8 mouse cellular contexts compared by ENCODE assay signal in genomic region chr6:127330015-127330705, GRCm38 (mm10).
DNase-seq lines count a peak whose midpoint lies in the region; ATAC-seq and TF ChIP-seq lines count a peak whose summit lies in the region.

No protein-coding gene starts in this region.

- TF ChIP-seq POLR2A in CH12.LX (IDR thresholded peaks at IDR 0.05; ENCODE audit: low read depth, low read length) = peak; percentile 64

- in situ Hi-C loops in CH12.LX (cut with MboI; ENCODE audit: low pct_ligation_motif_present, low pct_unique_long_range_greater_than_20kb, low sequenced_read_pairs) = no loop called here

- peaks cover 35% of the 10 kb centered on the region for H3K27me3 ChIP-seq in CH12.LX (replicated peaks)
- no peaks in the 10 kb centered on the region for H3K27me3 ChIP-seq in forebrain, embryonic 11.5 days (ENCODE audit: control insufficient read depth, insufficient read depth, low read length)
- H3K27me3 ChIP-seq in heart, postnatal 0 days (ENCODE audit: control insufficient read depth, insufficient read depth, low read length) = no peaks in the 10 kb centered on the region
- no peaks in the 10 kb centered on the region for H3K27me3 ChIP-seq in liver, embryonic 16.5 days (ENCODE audit: control insufficient read depth, insufficient read depth, low read depth, low read length)
- no peaks in the 10 kb centered on the region for H3K27me3 ChIP-seq in neural tube, embryonic 13.5 days

- dilution Hi-C loops in CH12.LX (cut with MboI; ENCODE audit: extremely low pct_ligation_motif_present, extremely low pct_unique_long_range_greater_than_20kb, low sequenced_read_pairs) = no loop called here

- no peak overlapping the region for H3K27ac ChIP-seq in CH12.LX (ENCODE audit: insufficient read depth, low read depth)
- peak overlapping the region; percentile 85 for H3K27ac ChIP-seq in forebrain, embryonic 11.5 days (ENCODE audit: low read depth, low read length)
- peak overlapping the region; percentile 94 for H3K27ac ChIP-seq in heart, postnatal 0 days (ENCODE audit: low read depth)
- peak overlapping the region; percentile 48 for H3K27ac ChIP-seq in liver, embryonic 16.5 days (ENCODE audit: low read length)
- peak overlapping the region; percentile 81 for H3K27ac ChIP-seq in neural tube, embryonic 13.5 days (replicated peaks)

- peak; percentile 91 for ATAC-seq in forebrain, embryonic 11.5 days (replicated peaks; ENCODE audit: low FRiP score)
- ATAC-seq in heart, postnatal 0 days (ENCODE audit: insufficient read depth, low read depth) = peak; percentile 93
- ATAC-seq in liver, embryonic 16.5 days (ENCODE audit: low read depth) = peak; percentile 89
- peak; percentile 94 for ATAC-seq in neural tube, embryonic 13.5 days (ENCODE audit: low read depth)

- under 1% methylated on average over 46 of the region's 46 CpGs for WGBS in forebrain, embryonic 11.5 days
- under 1% methylated on average over 46 of the region's 46 CpGs for WGBS in heart, postnatal 0 days
- WGBS in liver, embryonic 16.5 days (ENCODE audit: insufficient replicate concordance) = 1% methylated on average over 46 of the region's 46 CpGs
- WGBS in neural tube, embryonic 13.5 days = under 1% methylated on average over 46 of the region's 46 CpGs

- peaks cover 25 to 27% of the 10 kb centered on the region in 2 experiments for H3K4me1 ChIP-seq in CH12.LX (ENCODE audit: control insufficient read depth in 1 of 2, insufficient read depth in 2 of 2)
- H3K4me1 ChIP-seq in forebrain, embryonic 11.5 days (replicated peaks; ENCODE audit: control insufficient read depth, insufficient read depth, low read length) = peaks cover 19% of the 10 kb centered on the region
- peaks cover 31% of the 10 kb centered on the region for H3K4me1 ChIP-seq in heart, postnatal 0 days (ENCODE audit: control insufficient read depth, insufficient read depth)
- H3K4me1 ChIP-seq in liver, embryonic 16.5 days (ENCODE audit: control insufficient read depth, low read depth, low read length) = peaks cover 45% of the 10 kb centered on the region
- H3K4me1 ChIP-seq in neural tube, embryonic 13.5 days (replicated peaks) = peaks cover 26% of the 10 kb centered on the region

- H3K4me3 ChIP-seq in CH12.LX (replicated peaks in 1 of 3; ENCODE audit: low read depth in 2 of 3, low read length in 2 of 3, poor library complexity in 1 of 3) = peak overlapping the region; percentile 35 to 54 (median 45)
- H3K4me3 ChIP-seq in forebrain, embryonic 11.5 days (ENCODE audit: low read depth, low read length) = peak overlapping the region; percentile 39
- H3K4me3 ChIP-seq in heart, postnatal 0 days (ENCODE audit: low read depth, low read length) = peak overlapping the region; percentile 52
- H3K4me3 ChIP-seq in liver, embryonic 16.5 days (ENCODE audit: low read depth, low read length) = peak overlapping the region; percentile 66
- peak overlapping the region; percentile 49 for H3K4me3 ChIP-seq in neural tube, embryonic 13.5 days

- peak overlapping the region; percentile 70 for H3K9ac ChIP-seq in CH12.LX (ENCODE audit: insufficient read depth, low read depth)
- peak overlapping the region; percentile 67 for H3K9ac ChIP-seq in forebrain, embryonic 11.5 days (ENCODE audit: low read length)
- peak overlapping the region; percentile 67 for H3K9ac ChIP-seq in heart, postnatal 0 days (replicated peaks; ENCODE audit: low read depth, low read length)
- peak overlapping the region; percentile 79 for H3K9ac ChIP-seq in liver, embryonic 16.5 days (ENCODE audit: low read depth, low read length)
- peak overlapping the region; percentile 71 for H3K9ac ChIP-seq in neural tube, embryonic 13.5 days

- H3K9me3 ChIP-seq in CH12.LX (replicated peaks; ENCODE audit: low read length) = no peaks in the 10 kb centered on the region
- H3K9me3 ChIP-seq in forebrain, embryonic 11.5 days (ENCODE audit: control insufficient read depth, low read length) = no peaks in the 10 kb centered on the region
- H3K9me3 ChIP-seq in heart, postnatal 0 days (replicated peaks; ENCODE audit: control insufficient read depth, low read length) = no peaks in the 10 kb centered on the region
- H3K9me3 ChIP-seq in liver, embryonic 16.5 days (replicated peaks; ENCODE audit: control insufficient read depth, low read length) = no peaks in the 10 kb centered on the region
- H3K9me3 ChIP-seq in neural tube, embryonic 13.5 days = no peaks in the 10 kb centered on the region

- peak; percentile 72 for DNase-seq in CH12.LX (ENCODE audit: extremely low read depth)
- DNase-seq in c-Kit-positive CD71-positive TER-119-negative erythroid progenitor cells, embryonic 14.5 days (ENCODE audit: low read depth) = peak; percentile 62
- peak; percentile 93 for DNase-seq in forebrain, embryonic 11.5 days (ENCODE audit: low spot score)
- DNase-seq in heart, postnatal 0 days (ENCODE audit: low spot score) = peak; percentile 89
- peak; percentile 77 to 83 for DNase-seq in kidney, postnatal 36 days
- peak; percentile 67 for DNase-seq in telencephalon, adult 2 months (ENCODE audit: low read depth, low spot score)

- TF ChIP-seq RAD21 in CH12.LX (IDR thresholded peaks at IDR 0.05; ENCODE audit: low read depth, low read length) = no peak

- H3K79me2 ChIP-seq in CH12.LX (replicated peaks; ENCODE audit: control insufficient read depth, extremely low read depth, insufficient read depth, poor library complexity, severe bottlenecking) = no peaks in the 10 kb centered on the region

- no peak for TF ChIP-seq CTCF in CH12.LX (conservative IDR thresholded peaks at IDR 0.05 in 1 of 2, IDR thresholded peaks at IDR 0.05 in 1 of 2; ENCODE audit: low read depth in 2 of 2, low read length in 2 of 2)
- TF ChIP-seq CTCF in heart, postnatal 0 days (IDR thresholded peaks at IDR 0.05; ENCODE audit: low read depth) = no peak

- peak overlapping the region; percentile 38 for H3K4me2 ChIP-seq in CH12.LX (ENCODE audit: insufficient read depth, low read depth, poor library complexity, severe bottlenecking)
- peak overlapping the region; percentile 81 for H3K4me2 ChIP-seq in forebrain, embryonic 11.5 days (ENCODE audit: low read depth, low read length, severe bottlenecking)
- peak overlapping the region; percentile 84 for H3K4me2 ChIP-seq in heart, postnatal 0 days (ENCODE audit: low read depth, low read length)
- H3K4me2 ChIP-seq in liver, embryonic 16.5 days (ENCODE audit: low read depth, low read length) = peak overlapping the region; percentile 89
- H3K4me2 ChIP-seq in neural tube, embryonic 13.5 days = peak overlapping the region; percentile 72

- no peak for TF ChIP-seq EP300 in CH12.LX (IDR thresholded peaks at IDR 0.05; ENCODE audit: low read length)
- no peak for TF ChIP-seq EP300 in heart, postnatal 0 days (IDR thresholded peaks at IDR 0.05; ENCODE audit: low read depth)

- H3K36me3 ChIP-seq in CH12.LX (replicated peaks in 1 of 2; ENCODE audit: control insufficient read depth in 1 of 2, insufficient read depth in 1 of 2, low read length in 1 of 2) = no peaks in the 10 kb centered on the region
- no peaks in the 10 kb centered on the region for H3K36me3 ChIP-seq in forebrain, embryonic 11.5 days (ENCODE audit: control insufficient read depth, insufficient read depth, low read length)
- H3K36me3 ChIP-seq in heart, postnatal 0 days (replicated peaks; ENCODE audit: control insufficient read depth, insufficient read depth, low read length) = no peaks in the 10 kb centered on the region
- no peaks in the 10 kb centered on the region for H3K36me3 ChIP-seq in liver, embryonic 16.5 days (ENCODE audit: control insufficient read depth, insufficient read depth)
- H3K36me3 ChIP-seq in neural tube, embryonic 13.5 days = no peaks in the 10 kb centered on the region

TF ChIP-seq in CH12.LX, 34 proteins besides CTCF, POLR2A, EP300 and RAD21 (continues in another document):
- no peak for TF ChIP-seq E2F4 (IDR thresholded peaks at IDR 0.05; ENCODE audit: insufficient replicate concordance, low read depth, low read length)
- no peak for TF ChIP-seq MYC (IDR thresholded peaks at IDR 0.05; ENCODE audit: low read depth, low read length)
- TF ChIP-seq HCFC1 (IDR thresholded peaks at IDR 0.05; ENCODE audit: low read depth, low read length) = 0 out of 2 replicates have a peak, but pooled peaks have one; percentile 13
- no peak for TF ChIP-seq PAX5 (IDR thresholded peaks at IDR 0.05; ENCODE audit: low read length)
- TF ChIP-seq TCF12 (IDR thresholded peaks at IDR 0.05; ENCODE audit: low read depth, low read length) = peak; percentile 35; the same call in 1 of the 2 replicates
- TF ChIP-seq CHD1 (IDR thresholded peaks at IDR 0.05; ENCODE audit: low read depth, low read length) = no peak
- no peak; the same call in 1 of the 2 replicates for TF ChIP-seq MAX (IDR thresholded peaks at IDR 0.05; ENCODE audit: low read length)
- peak; percentile 49; the same call in 1 of the 2 replicates for TF ChIP-seq BHLHE40 (IDR thresholded peaks at IDR 0.05; ENCODE audit: low read depth, low read length)
- TF ChIP-seq JUN (IDR thresholded peaks at IDR 0.05; ENCODE audit: insufficient read depth, low read depth, low read length) = no peak
- peak; percentile 38; the same call in 1 of the 2 replicates for TF ChIP-seq ZMIZ1 (IDR thresholded peaks at IDR 0.05; ENCODE audit: low read depth, low read length)
- TF ChIP-seq ZNF384 (IDR thresholded peaks at IDR 0.05; ENCODE audit: low read depth, low read length) = peak; percentile 28; the same call in 1 of the 2 replicates
- TF ChIP-seq USF1 (IDR thresholded peaks at IDR 0.05; ENCODE audit: low read depth, low read length) = no peak
- 0 out of 2 replicates have a peak, but pooled peaks have one; percentile 29 for TF ChIP-seq IRF4 (IDR thresholded peaks at IDR 0.05; ENCODE audit: low read depth, low read length)
- TF ChIP-seq TBP (conservative IDR thresholded peaks at IDR 0.05; ENCODE audit: low read depth, low read length) = no peak
- peak; percentile 55; the same call in 1 of the 2 replicates for TF ChIP-seq CHD2 (IDR thresholded peaks at IDR 0.05; ENCODE audit: low read length)
- no peak for TF ChIP-seq SMC3 (IDR thresholded peaks at IDR 0.05; ENCODE audit: low read depth, low read length)
- no peak for TF ChIP-seq POLR2AphosphoS2 (IDR thresholded peaks at IDR 0.05; ENCODE audit: low read depth, low read length)
- TF ChIP-seq MAZ (IDR thresholded peaks at IDR 0.05; ENCODE audit: low read depth, low read length) = no peak
- peak; percentile 22; the same call in 1 of the 2 replicates for TF ChIP-seq ELF1 (IDR thresholded peaks at IDR 0.05; ENCODE audit: low read depth, low read length)
- TF ChIP-seq MAFK (IDR thresholded peaks at IDR 0.05; ENCODE audit: insufficient replicate concordance, low read length) = no peak
- TF ChIP-seq USF2 (conservative IDR thresholded peaks at IDR 0.05; ENCODE audit: low read depth, low read length) = no peak
- TF ChIP-seq NELFE (IDR thresholded peaks at IDR 0.05; ENCODE audit: low read depth, low read length) = 0 out of 2 replicates have a peak, but pooled peaks have one; percentile 40
- TF ChIP-seq SIN3A (IDR thresholded peaks at IDR 0.05; ENCODE audit: low read length) = no peak
- peak; percentile 32; the same call in 1 of the 2 replicates for TF ChIP-seq NRF1 (IDR thresholded peaks at IDR 0.05; ENCODE audit: low read depth, low read length)
- peak; percentile 42 for TF ChIP-seq MXI1 (IDR thresholded peaks at IDR 0.05; ENCODE audit: low read depth, low read length)

Comparison
In these comparisons a context has a peak if more than half of its experiments do, and no peak if none do; other contexts are left out.
1. H3K4me2 ChIP-seq: peak in every context shown above with its lines; median percentile 89 in liver, embryonic 16.5 days; 84 in heart, postnatal 0 days; 81 in forebrain, embryonic 11.5 days; 72 in neural tube, embryonic 13.5 days; 38 in CH12.LX.